Mouse (Mus musculus) gastrocnemius, adult 8-10 months (tissue): Measurements from ENCODE around the gene Mobp. TPM values are rescaled to one million over a fixed set of nuclear protein-coding genes. Genes with fewer than 3 reads are reported as not detected.
A peak's percentile ranks its signal among the peaks of the same experiment; 100 is the strongest.

Experiments
- DNase-seq, 2 experiments: peaks; one replicate each; pipeline ENCODE4 v3.0.0; 2022; ENCODE audit warnings: low spot score in 2 of 2
- total RNA-seq, 4 experiments: library from RNA; stranded (reverse); gene quantifications; 2 replicates each; pipeline ENCODE4 v1.2.4; 2022

Gene Mobp
- total RNA-seq, 4 experiments from 2014 or later, result not detected

GRCm38 (mm10) chr9:120134529-120135160 is 14.9 kb upstream of the Mobp start:
- DNase-seq, result no peak

GRCm38 (mm10) chr9:120135454-120135853 is 14.1 kb upstream of the Mobp start:
- no peak for DNase-seq

- DNase-seq, result peak in 1 of 2 experiments; percentile 28
Observed at GRCm38 (mm10) chr9:120140652-120141051, 8.9 kb upstream of the Mobp start.

- DNase-seq, result no peak
Observed at GRCm38 (mm10) chr9:120144474-120144873, 5.0 kb upstream of the Mobp start.

GRCm38 (mm10) chr9:120151152-120151551 is 1.6 kb downstream of the Mobp start:
- DNase-seq, result no peak

- no peak for DNase-seq
Observed at GRCm38 (mm10) chr9:120151906-120152399, 2.4 kb downstream of the Mobp start.

GRCm38 (mm10) chr9:120158047-120158446 is 8.5 kb downstream of the Mobp start:
- no peak for DNase-seq

GRCm38 (mm10) chr9:120163862-120164261 is 14.4 kb downstream of the Mobp start:
- DNase-seq, result no peak

GRCm38 (mm10) chr9:120167826-120168225 is 18.3 kb downstream of the Mobp start:
- no peak for DNase-seq

GRCm38 (mm10) chr9:120171295-120171694 is 21.8 kb downstream of the Mobp start:
- no peak for DNase-seq

- no peak for DNase-seq
Observed at GRCm38 (mm10) chr9:120174436-120175137, 25.1 kb downstream of the Mobp start.

- no peak for DNase-seq
Observed at GRCm38 (mm10) chr9:120178813-120179212, 29.3 kb downstream of the Mobp start.

GRCm38 (mm10) chr9:120184499-120184898 is 35.0 kb downstream of the Mobp start:
- no peak for DNase-seq

GRCm38 (mm10) chr9:120186856-120187255 is 37.3 kb downstream of the Mobp start:
- DNase-seq, result no peak

- no peak for DNase-seq
Observed at GRCm38 (mm10) chr9:120190891-120191290, 41.4 kb downstream of the Mobp start.

- peak; percentile 45 to 53 for DNase-seq
Observed at GRCm38 (mm10) chr9:120191362-120192098, 42.0 kb downstream of the Mobp start.

- DNase-seq, result no peak
Observed at GRCm38 (mm10) chr9:120192742-120193141, 43.2 kb downstream of the Mobp start.

- DNase-seq, result no peak
Observed at GRCm38 (mm10) chr9:120200873-120201272, 51.4 kb downstream of the Mobp start.

GRCm38 (mm10) chr9:120201743-120202142 is 52.2 kb downstream of the Mobp start:
- no peak for DNase-seq

- DNase-seq, result no peak
Observed at GRCm38 (mm10) chr9:120202683-120203082, 53.2 kb downstream of the Mobp start.

- no peak for DNase-seq
Observed at GRCm38 (mm10) chr9:120203936-120204335, 54.4 kb downstream of the Mobp start.

- no peak for DNase-seq
Observed at GRCm38 (mm10) chr9:120206897-120207296, 57.4 kb downstream of the Mobp start.
